Mouse (Mus musculus): Measurements from ENCODE around the gene Kcnh8. TPM values are rescaled to one million over a fixed set of nuclear protein-coding genes. Genes with fewer than 3 reads are reported as not detected.

Gene Kcnh8
- total and polyA plus RNA-seq, 3 experiments = not detected

DNA sequence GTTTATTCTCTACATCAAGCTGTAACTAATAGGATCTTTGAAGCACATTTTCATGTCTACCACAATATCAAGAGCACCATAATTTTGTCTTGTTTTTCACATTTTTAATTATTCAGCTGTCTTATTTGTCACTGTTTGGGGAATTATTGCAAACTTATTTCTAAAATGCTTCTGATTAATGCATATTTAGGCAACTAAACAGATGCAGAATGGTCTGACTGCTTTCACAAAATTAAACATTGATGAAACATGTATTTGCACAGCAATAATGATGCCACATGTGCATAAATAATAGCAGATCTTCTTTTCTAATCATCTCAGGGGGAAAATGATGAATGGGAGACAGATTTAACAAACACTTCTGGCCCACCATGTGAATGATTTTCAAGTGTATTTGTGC is 341.5 kb downstream of the Kcnh8 start:
- H3K27me3 ChIP-seq (replicated peaks) = no peaks in the 10 kb centered on the region
- H3K79me2 ChIP-seq (replicated peaks; ENCODE audit: control insufficient read depth, extremely low read depth, insufficient read depth, poor library complexity, severe bottlenecking) = no peaks in the 10 kb centered on the region
- H3K4me3 ChIP-seq (replicated peaks in 1 of 3; ENCODE audit: low read depth in 2 of 3, low read length in 2 of 3, poor library complexity in 1 of 3) = no peak overlapping the region
- H3K27ac ChIP-seq (ENCODE audit: insufficient read depth, low read depth) = no peak overlapping the region
- TF ChIP-seq JUN (IDR thresholded peaks at IDR 0.05; ENCODE audit: insufficient read depth, low read depth, low read length) = no peak
- no peak for TF ChIP-seq ETS1 (conservative IDR thresholded peaks at IDR 0.05; ENCODE audit: low read depth, low read length)
- no peak for TF ChIP-seq ZC3H11A (IDR thresholded peaks at IDR 0.05; ENCODE audit: low read depth, low read length)
- no peak for TF ChIP-seq CHD2 (IDR thresholded peaks at IDR 0.05; ENCODE audit: low read length)
- no peak for TF ChIP-seq KAT2A (IDR thresholded peaks at IDR 0.05; ENCODE audit: insufficient replicate concordance, low read length)
- TF ChIP-seq USF2 (conservative IDR thresholded peaks at IDR 0.05; ENCODE audit: low read depth, low read length) = no peak
- TF ChIP-seq ELF1 (IDR thresholded peaks at IDR 0.05; ENCODE audit: low read depth, low read length) = no peak
- TF ChIP-seq CTCF (conservative IDR thresholded peaks at IDR 0.05 in 1 of 2, IDR thresholded peaks at IDR 0.05 in 1 of 2; ENCODE audit: low read depth in 2 of 2, low read length in 2 of 2) = no peak
- TF ChIP-seq RAD21 (IDR thresholded peaks at IDR 0.05; ENCODE audit: low read depth, low read length) = no peak
- no peak for TF ChIP-seq JUND (conservative IDR thresholded peaks at IDR 0.05; ENCODE audit: low read depth, low read length)
- no peak for TF ChIP-seq GABPA (IDR thresholded peaks at IDR 0.05; ENCODE audit: insufficient replicate concordance, low read depth, low read length)
- TF ChIP-seq MAFK (IDR thresholded peaks at IDR 0.05; ENCODE audit: insufficient replicate concordance, low read length) = no peak
- no peak for TF ChIP-seq BHLHE40 (IDR thresholded peaks at IDR 0.05; ENCODE audit: low read depth, low read length)
- no peak for TF ChIP-seq USF1 (IDR thresholded peaks at IDR 0.05; ENCODE audit: low read depth, low read length)
- TF ChIP-seq IRF4 (IDR thresholded peaks at IDR 0.05; ENCODE audit: low read depth, low read length) = no peak
- H3K36me3 ChIP-seq (replicated peaks in 1 of 2; ENCODE audit: control insufficient read depth in 1 of 2, insufficient read depth in 1 of 2, low read length in 1 of 2) = no peaks in the 10 kb centered on the region
- no peak overlapping the region for H3K9ac ChIP-seq (ENCODE audit: insufficient read depth, low read depth)
- no peak for DNase-seq (ENCODE audit: extremely low read depth)
- in situ Hi-C loops (cut with MboI; ENCODE audit: low pct_ligation_motif_present, low pct_unique_long_range_greater_than_20kb, low sequenced_read_pairs) (no loop called here), dilution Hi-C loops (cut with MboI; ENCODE audit: extremely low pct_ligation_motif_present, extremely low pct_unique_long_range_greater_than_20kb, low sequenced_read_pairs) (no loop called here)
- no peaks in the 10 kb centered on the region for H3K4me1 ChIP-seq (ENCODE audit: control insufficient read depth in 1 of 2, insufficient read depth in 2 of 2)
- peaks cover 3% of the 10 kb centered on the region for H3K9me3 ChIP-seq (replicated peaks; ENCODE audit: low read length)
- H3K4me2 ChIP-seq (ENCODE audit: insufficient read depth, low read depth, poor library complexity, severe bottlenecking) = no peak overlapping the region

- TF ChIP-seq IRF4 (IDR thresholded peaks at IDR 0.05; ENCODE audit: low read depth, low read length) (no peak), MAFK (IDR thresholded peaks at IDR 0.05; ENCODE audit: insufficient replicate concordance, low read length) (no peak), GABPA (IDR thresholded peaks at IDR 0.05; ENCODE audit: insufficient replicate concordance, low read depth, low read length) (no peak), MAX (IDR thresholded peaks at IDR 0.05; ENCODE audit: low read length) (no peak), SIN3A (IDR thresholded peaks at IDR 0.05; ENCODE audit: low read length) (no peak), USF1 (IDR thresholded peaks at IDR 0.05; ENCODE audit: low read depth, low read length) (no peak), PAX5 (IDR thresholded peaks at IDR 0.05; ENCODE audit: low read length) (no peak), ZKSCAN1 (IDR thresholded peaks at IDR 0.05; ENCODE audit: borderline replicate concordance, low read depth, low read length) (no peak), MXI1 (IDR thresholded peaks at IDR 0.05; ENCODE audit: low read depth, low read length) (no peak), E2F4 (IDR thresholded peaks at IDR 0.05; ENCODE audit: insufficient replicate concordance, low read depth, low read length) (no peak), BHLHE40 (IDR thresholded peaks at IDR 0.05; ENCODE audit: low read depth, low read length) (no peak), TCF12 (IDR thresholded peaks at IDR 0.05; ENCODE audit: low read depth, low read length) (no peak), JUN (IDR thresholded peaks at IDR 0.05; ENCODE audit: insufficient read depth, low read depth, low read length) (no peak), CHD1 (IDR thresholded peaks at IDR 0.05; ENCODE audit: low read depth, low read length) (no peak), ZC3H11A (IDR thresholded peaks at IDR 0.05; ENCODE audit: low read depth, low read length) (no peak)
- H3K27me3 ChIP-seq (replicated peaks) = no peaks in the 10 kb centered on the region
- peaks cover 58% of the 10 kb centered on the region for H3K9me3 ChIP-seq (replicated peaks; ENCODE audit: low read length)
- dilution Hi-C loops (cut with MboI; ENCODE audit: extremely low pct_ligation_motif_present, extremely low pct_unique_long_range_greater_than_20kb, low sequenced_read_pairs) = no loop called here
- H3K36me3 ChIP-seq (replicated peaks in 1 of 2; ENCODE audit: control insufficient read depth in 1 of 2, insufficient read depth in 1 of 2, low read length in 1 of 2) = no peaks in the 10 kb centered on the region
- no peaks in the 10 kb centered on the region for H3K4me1 ChIP-seq (ENCODE audit: control insufficient read depth in 1 of 2, insufficient read depth in 2 of 2)
- no peak overlapping the region for H3K27ac ChIP-seq (ENCODE audit: insufficient read depth, low read depth)
- in situ Hi-C loops (cut with MboI; ENCODE audit: low pct_ligation_motif_present, low pct_unique_long_range_greater_than_20kb, low sequenced_read_pairs) = no loop called here
- no peak overlapping the region for H3K4me3 ChIP-seq (replicated peaks in 1 of 3; ENCODE audit: low read depth in 2 of 3, low read length in 2 of 3, poor library complexity in 1 of 3)
- no peak overlapping the region for H3K9ac ChIP-seq (ENCODE audit: insufficient read depth, low read depth)
- H3K79me2 ChIP-seq (replicated peaks; ENCODE audit: control insufficient read depth, extremely low read depth, insufficient read depth, poor library complexity, severe bottlenecking) = no peaks in the 10 kb centered on the region
- no peak overlapping the region for H3K4me2 ChIP-seq (ENCODE audit: insufficient read depth, low read depth, poor library complexity, severe bottlenecking)
- no peak for DNase-seq (ENCODE audit: extremely low read depth)
Measured at GRCm38 (mm10) chr17:52972735-52973134, 370.2 kb downstream of the Kcnh8 start.
